Mouse (Mus musculus): ENCODE data around the gene Mettl26.

Gene Mettl26

DNA sequence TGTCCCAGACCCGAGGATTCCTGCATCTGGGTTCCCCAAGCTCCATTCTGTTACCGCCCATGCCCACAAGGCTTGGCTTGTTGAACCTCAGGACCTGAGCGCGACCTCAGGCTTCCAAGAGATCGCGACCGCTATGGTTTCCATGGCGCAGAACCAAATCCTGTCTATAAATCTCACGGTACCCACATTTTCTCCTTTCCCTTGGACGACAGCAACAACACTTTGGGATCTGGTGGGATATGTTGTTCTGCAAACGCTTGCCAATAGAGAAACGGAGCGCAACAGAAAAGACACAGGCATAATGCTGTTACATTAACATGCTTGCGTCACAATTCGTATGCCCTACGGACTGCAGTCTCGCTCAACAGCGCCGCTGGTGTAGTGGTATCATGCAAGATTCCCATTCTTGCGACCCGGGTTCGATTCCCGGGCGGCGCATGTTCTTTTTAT lies at the start of gene Mettl26:
Gene Mettl26, plus strand, starts transcription at position 354 of the 450 bp plus-strand sequence.
- DNase-seq (ENCODE audit: low spot score): peak; percentile 98

GRCm38 (mm10) chr17:25825311-25825710 lies 49.6 kb upstream of the Mettl26 start:
- DNase-seq (ENCODE audit: low spot score): no peak

GRCm38 (mm10) chr17:25825984-25826570 lies 48.8 kb upstream of the Mettl26 start:
- DNase-seq (ENCODE audit: low spot score): no peak

- no peak for DNase-seq (ENCODE audit: low spot score)
Observed at GRCm38 (mm10) chr17:25827011-25827410, 47.9 kb upstream of the Mettl26 start.

DNA sequence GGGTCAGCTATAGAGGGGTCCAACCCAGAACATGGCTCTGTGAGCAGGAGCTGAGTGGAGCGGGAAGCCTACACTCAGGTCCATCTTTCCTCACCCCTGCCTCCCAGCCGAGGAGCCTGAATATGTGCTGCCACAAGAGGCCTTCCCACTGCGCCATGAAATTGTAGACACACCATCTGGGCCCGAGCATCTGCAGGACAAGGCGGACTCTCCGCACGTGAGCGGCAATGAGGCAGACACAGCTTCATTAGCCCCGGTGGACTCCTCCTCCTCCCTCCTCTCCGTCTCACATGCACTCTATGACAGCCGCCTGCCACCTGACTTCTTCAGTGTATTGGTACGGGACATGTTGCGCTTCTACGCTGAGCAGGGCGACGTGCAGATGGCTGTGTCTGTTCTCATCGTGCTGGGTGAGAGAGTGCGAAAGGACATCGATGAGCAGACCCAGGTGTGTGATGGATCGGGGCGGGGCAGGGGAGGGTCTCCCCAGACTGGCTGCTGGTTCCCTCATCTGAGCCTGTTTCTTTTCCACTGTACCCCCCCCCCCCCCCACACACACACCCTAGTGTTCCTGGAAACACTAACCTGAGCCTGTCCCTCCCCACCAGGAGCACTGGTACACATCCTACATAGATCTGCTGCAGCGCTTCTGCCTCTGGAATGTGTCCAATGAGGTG lies 47.2 kb upstream of the Mettl26 start:
- DNase-seq (ENCODE audit: low spot score): no peak

DNA sequence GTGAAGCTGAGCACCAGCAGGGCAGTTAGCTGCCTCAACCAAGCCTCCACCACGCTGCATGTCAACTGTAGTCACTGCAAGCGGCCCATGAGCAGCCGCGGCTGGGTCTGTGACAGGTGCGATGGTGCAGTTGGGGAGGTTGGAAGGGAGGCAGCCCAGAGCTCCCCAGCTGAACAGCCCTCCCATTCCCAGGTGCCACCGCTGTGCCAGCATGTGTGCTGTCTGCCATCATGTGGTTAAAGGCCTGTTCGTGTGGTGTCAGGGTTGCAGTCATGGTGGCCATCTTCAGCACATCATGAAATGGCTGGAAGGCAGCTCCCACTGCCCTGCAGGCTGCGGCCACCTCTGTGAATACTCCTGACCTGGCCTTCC lies 46.7 kb upstream of the Mettl26 start:
- no peak for DNase-seq (ENCODE audit: low spot score)

DNA sequence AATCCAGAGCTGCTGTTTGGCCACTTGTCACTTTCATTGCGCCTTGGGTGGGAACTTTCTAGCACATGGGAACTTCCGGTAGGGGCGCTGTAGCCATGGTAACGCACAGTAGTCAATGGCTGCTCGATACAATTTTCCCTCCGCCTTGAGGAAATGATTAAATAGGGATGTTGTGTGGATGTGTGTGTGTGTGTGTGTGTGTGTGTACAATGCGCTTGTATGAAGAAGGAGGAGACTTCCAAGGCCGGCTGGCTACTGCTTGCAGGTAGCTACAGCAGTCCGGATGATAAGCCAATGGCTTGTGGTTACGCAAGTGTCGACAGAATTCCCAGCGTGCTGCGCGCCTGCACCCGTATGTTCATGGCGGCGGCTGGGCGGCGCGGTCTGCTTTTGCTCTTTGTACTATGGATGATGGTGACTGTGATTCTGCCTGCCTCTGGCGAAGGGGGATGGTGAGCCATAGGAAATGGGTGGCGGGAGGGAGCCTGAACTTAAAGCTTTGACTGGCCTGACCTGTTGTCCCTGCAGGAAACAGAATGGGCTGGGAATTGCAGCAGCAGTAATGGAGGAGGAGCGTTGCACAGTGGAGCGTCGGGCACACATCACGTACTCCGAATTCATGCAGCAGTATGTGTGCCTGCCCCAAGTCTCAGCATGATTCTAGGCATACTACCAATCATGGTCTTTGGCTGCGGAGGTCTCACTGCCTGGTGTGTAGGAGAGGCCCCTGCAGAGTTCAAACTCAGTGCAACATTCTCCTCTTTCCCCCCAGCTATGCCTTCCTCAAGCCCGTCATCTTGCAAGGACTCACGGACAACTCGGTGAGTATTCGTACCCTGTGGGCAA lies 45.9 kb upstream of the Mettl26 start, which contains the start of gene Jmjd8:
Gene Jmjd8, plus strand, starts transcription at position 156 of the 846 bp plus-strand sequence.
- DNase-seq (ENCODE audit: low spot score): peak; percentile 58

GRCm38 (mm10) chr17:25829558-25830017 lies 45.3 kb upstream of the Mettl26 start:
- no peak for DNase-seq (ENCODE audit: low spot score)

DNA sequence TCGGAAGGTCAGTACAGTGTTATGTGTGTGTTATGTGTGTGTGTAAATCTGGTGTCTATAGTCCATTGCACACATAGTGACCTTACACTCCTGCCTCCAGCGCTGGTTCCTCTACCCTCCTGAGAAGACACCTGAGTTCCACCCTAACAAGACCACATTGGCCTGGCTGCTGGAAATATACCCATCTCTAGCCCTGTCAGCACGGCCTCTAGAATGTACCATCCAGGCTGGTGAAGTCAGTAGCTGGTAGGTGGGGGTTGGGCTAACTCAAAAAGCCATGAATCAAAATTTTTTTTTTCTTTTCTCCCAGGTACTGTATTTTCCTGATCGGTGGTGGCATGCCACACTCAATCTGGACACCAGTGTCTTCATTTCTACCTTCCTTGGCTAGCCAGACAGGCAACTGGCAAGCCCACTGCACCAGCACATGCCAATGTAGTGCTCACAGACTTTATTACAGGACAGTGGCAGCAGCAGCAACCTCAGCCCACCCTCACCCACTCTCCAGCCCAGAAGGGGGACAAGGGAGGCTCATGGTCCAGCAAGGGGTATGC lies 44.6 kb upstream of the Mettl26 start:
- DNase-seq (ENCODE audit: low spot score): no peak

DNA sequence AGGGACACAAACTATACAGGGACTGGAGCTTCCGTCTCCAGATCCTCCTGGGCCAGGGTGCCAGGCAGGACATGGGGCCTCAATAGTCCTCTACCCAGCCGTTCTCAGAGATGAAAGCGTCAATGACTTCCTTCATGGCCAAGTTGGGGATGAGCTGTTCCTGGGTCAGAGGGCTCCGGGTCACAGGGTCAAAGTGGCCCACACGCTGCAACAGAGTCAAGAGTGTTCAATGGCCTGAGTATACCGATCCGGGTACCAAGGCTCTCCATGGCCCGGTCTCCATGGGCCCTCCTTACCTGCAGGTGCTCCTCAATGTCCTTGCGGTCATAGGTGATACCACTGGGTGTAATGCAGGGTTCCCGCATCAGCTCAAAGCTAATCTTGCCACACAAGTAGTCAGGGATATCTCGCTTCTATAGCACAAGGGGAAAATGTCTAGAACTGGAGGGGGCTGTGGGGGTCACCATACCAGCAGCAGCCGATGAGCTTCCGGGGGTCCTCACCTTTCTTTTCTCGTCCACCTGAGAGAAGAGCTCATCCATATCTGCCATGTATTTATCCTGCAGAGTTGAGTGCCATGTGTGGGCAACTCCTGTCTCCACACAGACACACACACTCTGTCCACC lies 44.0 kb upstream of the Mettl26 start:
- DNase-seq (ENCODE audit: low spot score): no peak

DNA sequence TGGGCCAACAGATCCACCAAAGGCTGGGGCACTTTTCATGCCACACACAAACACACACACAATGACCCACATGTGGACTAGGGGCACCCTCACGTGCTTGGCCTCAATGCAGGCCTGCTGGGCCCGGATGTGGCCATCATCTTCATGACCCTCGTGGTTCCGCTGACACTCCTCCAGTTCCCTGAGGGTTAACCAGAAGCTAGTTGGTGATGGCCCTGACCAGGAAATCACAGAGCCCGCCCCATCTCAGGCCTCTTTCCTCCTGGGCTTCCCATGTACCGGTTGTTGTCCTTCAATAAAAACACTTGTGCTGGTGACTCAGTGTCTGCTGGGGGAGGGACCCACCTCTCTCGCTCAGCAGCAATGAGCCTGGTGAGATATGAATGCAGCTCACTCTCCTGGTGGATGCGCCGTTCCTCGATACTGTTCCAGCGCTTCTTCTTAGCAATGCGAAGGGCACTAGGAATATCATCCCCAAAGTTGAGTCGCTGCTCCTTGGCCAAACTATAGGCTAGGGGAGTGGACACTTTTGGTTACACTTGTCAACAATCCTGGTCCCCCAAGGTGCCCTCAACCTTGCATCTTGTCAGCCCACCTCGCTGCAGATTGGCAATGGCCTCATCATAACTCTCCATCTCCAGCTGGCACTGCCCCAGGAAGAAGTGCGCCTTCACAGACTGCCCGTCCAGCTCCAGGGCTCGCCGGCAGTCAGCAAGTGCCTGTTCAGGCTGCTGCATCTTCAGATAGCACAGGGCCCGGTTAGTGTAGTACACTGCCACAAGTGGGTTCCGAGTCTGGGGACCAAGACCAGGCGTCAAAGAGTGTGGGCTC lies 43.2 kb upstream of the Mettl26 start:
- no peak for DNase-seq (ENCODE audit: low spot score)

- peak; percentile 99 for DNase-seq (ENCODE audit: low spot score)
Observed at GRCm38 (mm10) chr17:25832436-25833290, 42.2 kb upstream of the Mettl26 start.

DNA sequence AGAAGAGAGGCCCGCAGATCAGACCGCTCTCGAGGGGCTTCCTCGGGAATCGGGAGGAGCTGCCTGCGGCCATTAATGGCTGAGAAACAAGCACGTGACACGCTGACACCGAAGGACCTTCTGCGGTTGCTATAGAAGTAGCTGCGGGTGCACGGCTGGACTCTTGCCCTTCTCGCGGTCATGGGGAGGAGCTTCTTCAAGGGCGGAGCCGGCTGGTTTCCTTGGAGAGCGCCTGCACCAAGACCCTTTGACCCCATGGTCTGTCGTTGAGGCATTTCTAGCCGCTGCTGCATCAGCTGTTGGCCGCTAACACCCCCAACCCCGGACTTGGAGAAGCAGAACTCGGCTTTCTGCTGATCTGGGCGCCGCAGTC lies 41.6 kb upstream of the Mettl26 start, which contains the start of gene Stub1:
Gene Stub1, minus strand, starts transcription at position 114 of the 373 bp plus-strand sequence.
- no peak for DNase-seq (ENCODE audit: low spot score)

DNA sequence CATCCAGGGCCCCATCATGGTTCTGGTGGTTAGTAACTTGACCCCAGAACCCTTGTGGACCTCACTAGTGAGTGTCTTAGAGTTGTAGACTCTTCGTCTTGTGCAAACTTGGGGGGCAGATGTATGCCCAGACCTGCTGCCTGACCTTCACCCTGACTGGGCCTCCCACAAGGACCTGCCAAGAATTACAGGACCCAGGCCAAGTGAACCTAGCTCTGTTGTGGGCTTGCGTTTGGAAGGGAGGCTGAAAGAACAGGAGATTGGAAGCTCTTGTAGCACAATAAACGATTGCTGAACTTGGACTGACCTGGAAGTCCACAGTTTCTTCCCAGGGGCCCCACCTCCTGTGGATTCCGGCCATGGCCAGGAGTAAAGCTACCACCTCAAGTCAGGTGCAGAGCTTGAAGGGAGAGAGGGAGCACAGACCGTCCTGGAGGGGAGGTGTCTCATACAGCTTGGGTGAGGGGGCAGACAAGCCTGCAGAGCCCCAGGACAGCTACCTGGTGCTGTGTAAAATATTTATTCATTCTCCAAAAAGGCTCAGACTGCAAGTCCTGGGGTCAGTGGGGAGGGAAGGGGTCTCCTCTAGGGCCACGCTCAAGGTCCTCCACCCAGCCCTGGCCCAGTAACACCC lies 40.8 kb upstream of the Mettl26 start:
- no peak for DNase-seq (ENCODE audit: low spot score)

- DNase-seq (ENCODE audit: low spot score): no peak
Observed at GRCm38 (mm10) chr17:25834595-25835222, 40.2 kb upstream of the Mettl26 start.

DNA sequence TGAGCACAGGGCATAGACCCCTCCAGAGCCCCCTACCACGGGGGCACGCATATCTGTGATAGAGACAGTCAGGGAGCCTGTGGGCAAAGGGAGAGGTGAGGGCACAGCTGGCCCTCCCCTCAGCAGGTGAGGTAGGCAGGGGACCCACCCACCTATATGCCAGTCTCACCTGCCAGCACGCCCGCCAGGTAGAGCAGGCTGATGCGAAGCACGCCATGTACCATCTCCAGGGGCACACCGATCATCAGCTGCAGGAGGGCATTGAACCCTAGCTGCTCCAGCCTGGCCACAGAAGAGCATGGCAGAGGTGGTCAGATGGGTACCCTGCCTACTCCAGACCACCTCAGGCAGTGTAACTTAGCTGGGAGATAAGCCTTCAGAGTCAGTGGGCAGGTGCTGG lies 39.6 kb upstream of the Mettl26 start:
- no peak for DNase-seq (ENCODE audit: low spot score)

GRCm38 (mm10) chr17:25835816-25836215 lies 39.1 kb upstream of the Mettl26 start:
- DNase-seq (ENCODE audit: low spot score): no peak

DNA sequence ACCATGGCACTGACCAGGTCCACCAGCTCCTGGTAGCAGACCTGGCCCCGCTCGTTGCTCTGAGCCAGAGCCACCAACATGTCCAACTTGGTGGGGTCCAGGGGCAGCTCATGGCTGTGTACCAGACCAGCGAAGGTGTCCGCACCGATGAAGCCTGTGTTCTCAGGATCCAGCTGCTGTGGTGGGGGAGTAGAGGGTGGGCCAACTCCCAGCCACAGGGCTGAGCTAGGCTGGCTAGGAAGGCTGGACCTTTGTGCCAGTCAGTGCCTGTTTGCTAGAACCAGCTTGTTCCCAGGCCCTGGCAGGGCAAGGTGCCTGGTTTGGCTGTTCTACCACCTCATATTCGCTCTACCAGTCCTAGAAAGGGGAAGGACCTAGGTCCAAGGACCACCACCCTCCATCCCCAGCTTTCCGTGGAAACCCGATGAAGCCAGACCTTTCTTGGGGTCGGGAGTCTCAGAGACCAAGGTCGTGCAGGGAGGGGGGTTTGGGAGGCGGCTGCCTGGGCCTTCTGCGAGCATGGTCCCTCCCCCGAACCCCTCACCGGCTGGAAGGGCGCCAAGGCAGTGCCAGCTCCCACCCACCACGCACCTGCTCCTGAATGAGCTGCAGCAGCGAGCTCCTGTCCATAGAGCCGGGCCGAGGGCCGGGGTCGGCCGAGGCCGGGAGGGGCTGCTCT lies 38.3 kb upstream of the Mettl26 start:
- DNase-seq (ENCODE audit: low spot score): no peak

DNA sequence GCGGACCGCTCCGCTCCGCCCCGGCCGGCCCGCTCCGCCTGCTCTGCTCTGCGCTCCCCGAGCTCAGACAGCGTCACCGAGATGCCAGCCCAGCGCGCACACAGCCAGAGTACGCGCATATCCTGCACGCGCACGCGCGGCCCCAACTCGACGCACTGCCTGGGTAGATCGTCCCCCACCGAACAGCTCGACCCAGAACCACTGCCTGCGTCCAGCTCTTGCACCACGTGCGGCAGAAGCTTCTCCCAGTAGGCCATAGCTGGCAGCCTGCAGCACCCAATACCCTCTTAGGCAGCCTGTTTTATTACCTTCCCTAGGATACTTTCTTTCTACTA lies 37.8 kb upstream of the Mettl26 start, which contains the start of gene Rhbdl1:
Gene Rhbdl1, minus strand, starts transcription at position 220 of the 335 bp plus-strand sequence.
- no peak for DNase-seq (ENCODE audit: low spot score)

Data from ovary, postnatal 10 days (tissue).